Mouse (Mus musculus): ENCODE measurements at regions not wholly inside any gene's neighbourhood (a gene's known extent, or its start where the extent isn't known, plus 50 kb on each side); places are given as distances from the start of the nearest gene placed in this dataset.

GRCm38 (mm10) chr2:79585022-79585774, 50.0 kb upstream of the Itprid2 start:
- Histone ChIP-seq H3K4me3 (ENCODE audit: insufficient read depth, poor library complexity, severe bottlenecking) (no peak overlapping the region), H3K27me3 (ENCODE audit: control insufficient read depth, insufficient read depth, insufficient read length) (no peaks in the 10 kb centered on the region), H3K79me3 (ENCODE audit: low read depth) (no peaks in the 10 kb centered on the region), H3K79me2 (ENCODE audit: control insufficient read depth, insufficient read depth) (no peaks in the 10 kb centered on the region), H3ac (ENCODE audit: control insufficient read depth, insufficient read length, low read depth) (no peak overlapping the region), H3K36me3 (ENCODE audit: control insufficient read depth, insufficient read depth) (no peaks in the 10 kb centered on the region)
- no peak for TF ChIP-seq FOSL1 (IDR thresholded peaks at IDR 0.05; ENCODE audit: insufficient read depth, low read length, poor library complexity, severe bottlenecking)
- TF ChIP-seq USF1 (IDR thresholded peaks at IDR 0.05; ENCODE audit: low read depth) = no peak
- no peak for TF ChIP-seq CEBPB (IDR thresholded peaks at IDR 0.05; ENCODE audit: low read depth)
- TF ChIP-seq MYOD1 (IDR thresholded peaks at IDR 0.05; ENCODE audit: control insufficient read depth, insufficient read length, low read depth) = no peak
- TF ChIP-seq MYOG (IDR thresholded peaks at IDR 0.05; ENCODE audit: control insufficient read depth, extremely low read depth, insufficient read length) = no peak
- no peak for TF ChIP-seq MAX (IDR thresholded peaks at IDR 0.05)
- no peak for TF ChIP-seq CTCF (IDR thresholded peaks at IDR 0.05; ENCODE audit: control insufficient read depth, insufficient read depth, insufficient read length)
